Mouse (Mus musculus) megakaryocyte, embryonic 14.5 days (primary cell): ENCODE measurements at regions not wholly inside any gene's neighbourhood (a gene's known extent, or its start where the extent isn't known, plus 50 kb on each side); places are given as distances from the start of the nearest gene placed in this dataset.

Source experiments
- H3K27me3 ChIP-seq: replicated peaks from 2 replicates; pipeline ENCODE3; 2012; ENCODE audit warnings: inconsistent platforms
- H3K36me3 ChIP-seq: replicated peaks from 2 replicates; pipeline ENCODE3; 2012; ENCODE audit warnings: low read length, inconsistent platforms, mixed read lengths
- H3K4me1 ChIP-seq: 2 replicates; pipeline ENCODE4 v1.6.1; 2012; ENCODE audit warnings: inconsistent platforms
- H3K4me3 ChIP-seq: replicated peaks from 2 replicates; pipeline ENCODE3; 2012; ENCODE audit warnings: moderate library complexity, mild to moderate bottlenecking, inconsistent platforms
- H3K9me3 ChIP-seq: 2 replicates; pipeline ENCODE4 v1.6.1; 2012; ENCODE audit warnings: inconsistent platforms
- FLI1 ChIP-seq: IDR thresholded peaks from 2 replicates; pipeline ENCODE4 v1.6.1; 2012; ENCODE audit warnings: low read length, inconsistent platforms, mixed read lengths
- GATA1 ChIP-seq: IDR thresholded peaks from 3 replicates; pipeline ENCODE4 v1.6.1; 2012; ENCODE audit warnings: mixed read lengths, low read length, inconsistent platforms, borderline replicate concordance

DNA sequence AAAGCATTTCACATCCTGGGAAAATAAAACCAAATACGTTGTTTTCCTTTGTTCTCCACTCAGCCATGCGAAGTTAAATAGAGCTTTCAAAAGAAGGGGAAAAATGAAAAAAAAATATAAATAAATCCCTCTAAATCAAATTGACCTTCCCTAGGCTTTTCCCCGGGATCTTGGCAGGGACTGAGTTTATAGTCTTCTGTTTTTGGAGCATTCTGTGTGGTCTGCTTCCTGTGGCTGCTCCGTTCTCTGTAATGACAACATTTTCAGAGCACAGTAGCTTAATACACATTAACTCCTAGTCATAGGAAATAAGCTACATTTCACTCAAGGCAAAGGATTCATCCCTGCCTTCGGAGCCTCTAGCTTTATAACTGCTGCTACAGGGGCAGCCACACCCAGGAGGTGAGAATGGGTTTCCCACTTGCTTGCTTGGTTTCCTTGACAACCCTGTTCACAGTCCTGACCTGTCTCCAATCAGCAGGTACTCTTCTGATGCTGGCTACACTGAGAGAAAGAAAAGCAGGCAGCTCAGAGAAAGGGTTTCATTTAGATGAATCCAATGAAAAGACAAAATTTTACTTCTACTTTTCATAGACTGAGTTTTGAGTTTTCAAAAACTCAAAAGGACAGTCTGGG is 51.9 kb upstream of the Dkk2 start:
- Histone ChIP-seq H3K36me3 (no peaks in the 10 kb centered on the region), H3K27me3 (no peaks in the 10 kb centered on the region), H3K4me1 (peaks cover 12% of the 10 kb centered on the region; the same call in 1 of the 2 replicates), H3K4me3 (no peak overlapping the region), H3K9me3 (no peaks in the 10 kb centered on the region)
- no peak for TF ChIP-seq GATA1
- no peak for TF ChIP-seq FLI1

DNA sequence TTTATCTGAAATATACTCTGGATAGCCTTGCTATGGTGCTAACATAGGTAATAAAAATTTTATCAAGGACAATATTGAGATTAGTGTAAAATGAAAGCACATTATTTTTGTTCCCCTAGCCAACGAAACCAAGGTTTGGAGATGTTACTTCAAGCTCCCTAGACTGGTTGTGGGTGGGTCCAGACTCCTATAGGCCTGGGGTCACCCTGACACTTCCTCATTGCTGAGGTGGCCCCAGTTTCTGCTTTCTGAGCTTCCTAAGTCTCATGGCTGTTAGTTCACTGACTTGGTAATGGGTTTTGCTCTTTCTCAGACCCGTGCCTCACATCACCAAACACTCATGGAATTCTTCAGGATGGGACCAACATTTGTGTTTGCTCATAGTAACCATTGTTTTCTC is 49.9 kb upstream of the Dkk2 start:
- Histone ChIP-seq H3K36me3 (no peaks in the 10 kb centered on the region), H3K27me3 (no peaks in the 10 kb centered on the region), H3K4me1 (peaks cover 12% of the 10 kb centered on the region; the same call in 1 of the 2 replicates), H3K9me3 (no peaks in the 10 kb centered on the region), H3K4me3 (no peak overlapping the region)
- no peak for TF ChIP-seq GATA1
- no peak for TF ChIP-seq FLI1
